Mouse (Mus musculus): ENCODE data around the gene Rpl7a. TPM values are rescaled to one million over a fixed set of nuclear protein-coding genes. Genes with fewer than 3 reads are reported as not detected.

Rpl7a gene
- total and polyA plus RNA-seq, 2 experiments from 2014 or later, result 467 to 1,008 TPM

DNA sequence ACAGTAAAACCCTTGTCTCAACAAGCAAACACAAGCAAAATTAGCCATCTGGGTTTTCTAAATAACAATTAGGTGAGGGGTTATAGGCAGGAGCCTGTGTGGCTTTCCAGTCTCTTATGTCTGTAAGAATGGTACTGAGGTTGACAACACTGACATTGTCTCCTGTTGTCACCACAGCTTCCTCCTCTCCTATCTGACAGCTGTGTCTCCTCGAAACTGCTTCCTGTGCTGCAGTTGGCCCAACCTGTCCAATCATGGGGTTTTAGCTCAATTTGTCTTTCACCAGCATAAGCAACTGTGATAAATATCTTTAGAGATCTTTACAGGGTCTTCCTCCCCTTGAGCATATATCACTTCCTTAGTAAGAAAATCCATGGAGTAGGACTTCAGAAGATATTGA lies 25.9 kb downstream of the Rpl7a start:
- H3K9ac ChIP-seq (replicated peaks; ENCODE audit: low read length), result no peak overlapping the region
- no peak for TF ChIP-seq CTCF (IDR thresholded peaks at IDR 0.05; ENCODE audit: low read depth)
- WGBS, result 68% methylated on average over 1 of the region's 1 CpGs
- H3K9me3 ChIP-seq (ENCODE audit: low read length), result no peaks in the 10 kb centered on the region
- no peaks in the 10 kb centered on the region for H3K27me3 ChIP-seq (ENCODE audit: insufficient read depth, low read length)
- ATAC-seq (no peak), DNase-seq (ENCODE audit: low spot score) (no peak)
- H3K27ac ChIP-seq, result no peak overlapping the region
- H3K4me1 ChIP-seq (ENCODE audit: insufficient read depth, low read length), result peaks cover 8% of the 10 kb centered on the region; the same call in 1 of the 2 replicates
- H3K4me2 ChIP-seq (ENCODE audit: low read depth, low read length), result no peak overlapping the region
- no peaks in the 10 kb centered on the region for H3K36me3 ChIP-seq (ENCODE audit: insufficient read depth, low read length)
- H3K4me3 ChIP-seq (ENCODE audit: low read length), result no peak overlapping the region

- H3K9ac ChIP-seq (replicated peaks; ENCODE audit: low read length), result no peak overlapping the region
- no peak overlapping the region for H3K4me2 ChIP-seq (ENCODE audit: low read depth, low read length)
- no peaks in the 10 kb centered on the region for H3K4me1 ChIP-seq (ENCODE audit: insufficient read depth, low read length)
- 47% methylated on average over 5 of the region's 5 CpGs for WGBS
- no peaks in the 10 kb centered on the region for H3K9me3 ChIP-seq (ENCODE audit: low read length)
- no peak for DNase-seq (ENCODE audit: low spot score)
- TF ChIP-seq CTCF (IDR thresholded peaks at IDR 0.05; ENCODE audit: low read depth), result no peak
- no peak overlapping the region for H3K27ac ChIP-seq
- H3K4me3 ChIP-seq (ENCODE audit: low read length), result no peak overlapping the region
- H3K36me3 ChIP-seq (ENCODE audit: insufficient read depth, low read length), result no peaks in the 10 kb centered on the region
- no peak for ATAC-seq
- no peaks in the 10 kb centered on the region for H3K27me3 ChIP-seq (ENCODE audit: insufficient read depth, low read length)
Observed at GRCm38 (mm10) chr2:26941539-26941938, 31.0 kb downstream of the Rpl7a start.

DNA sequence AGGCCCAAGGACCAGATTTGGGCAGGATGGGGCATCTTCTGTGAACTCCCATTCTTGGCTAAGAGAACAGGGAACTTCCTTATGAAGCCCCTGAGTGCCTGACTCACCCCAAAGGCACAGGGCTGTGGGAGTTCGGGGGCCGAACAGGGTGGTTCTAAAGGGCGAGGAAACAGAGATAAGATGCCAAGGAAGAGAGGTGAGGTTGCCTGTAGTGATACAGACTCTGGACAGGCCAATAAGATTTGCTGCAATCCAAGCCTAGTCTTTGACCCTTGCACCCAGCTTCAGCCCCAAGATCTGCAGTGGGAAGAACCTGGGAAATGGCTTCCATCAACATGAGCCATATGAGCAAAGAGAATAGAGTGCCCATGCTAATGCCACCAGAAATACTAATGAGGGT lies 32.7 kb downstream of the Rpl7a start:
- H3K36me3 ChIP-seq (ENCODE audit: insufficient read depth, low read length), result no peaks in the 10 kb centered on the region
- WGBS, result 88% methylated on average over 3 of the region's 3 CpGs

GRCm38 (mm10) chr2:26950411-26950810 lies 39.8 kb downstream of the Rpl7a start:
- WGBS, result 92% methylated on average over 2 of the region's 2 CpGs
- peaks cover 23% of the 10 kb centered on the region; the same call in 1 of the 2 replicates for H3K36me3 ChIP-seq (ENCODE audit: insufficient read depth, low read length)

More for the DNA sequence above, 32.7 kb downstream of the Rpl7a start:
- Histone ChIP-seq H3K27ac (no peak overlapping the region), H3K9me3 (ENCODE audit: low read length) (no peaks in the 10 kb centered on the region), H3K4me3 (ENCODE audit: low read length) (no peak overlapping the region), H3K4me2 (ENCODE audit: low read depth, low read length) (no peak overlapping the region), H3K4me1 (ENCODE audit: insufficient read depth, low read length) (no peaks in the 10 kb centered on the region), H3K27me3 (ENCODE audit: insufficient read depth, low read length) (no peaks in the 10 kb centered on the region), H3K9ac (replicated peaks; ENCODE audit: low read length) (no peak overlapping the region)
- TF ChIP-seq CTCF (IDR thresholded peaks at IDR 0.05; ENCODE audit: low read depth), result no peak
- ATAC-seq (no peak), DNase-seq (ENCODE audit: low spot score) (no peak)

GRCm38 (mm10) chr2:26951346-26951905 lies 40.9 kb downstream of the Rpl7a start:
- WGBS, result 79% methylated on average over 8 of the region's 8 CpGs
- H3K4me2 ChIP-seq (ENCODE audit: low read depth, low read length), result no peak overlapping the region

More at GRCm38 (mm10) chr2:26950411-26950810, 39.8 kb downstream of the Rpl7a start:
- H3K27ac ChIP-seq, result no peak overlapping the region
- H3K27me3 ChIP-seq (ENCODE audit: insufficient read depth, low read length), result no peaks in the 10 kb centered on the region
- ATAC-seq (no peak), DNase-seq (ENCODE audit: low spot score) (no peak)
- no peak overlapping the region for H3K4me3 ChIP-seq (ENCODE audit: low read length)
- H3K9ac ChIP-seq (replicated peaks; ENCODE audit: low read length), result no peak overlapping the region
- no peak for TF ChIP-seq CTCF (IDR thresholded peaks at IDR 0.05; ENCODE audit: low read depth)
- H3K9me3 ChIP-seq (ENCODE audit: low read length), result no peaks in the 10 kb centered on the region
- no peaks in the 10 kb centered on the region for H3K4me1 ChIP-seq (ENCODE audit: insufficient read depth, low read length)
- no peak overlapping the region for H3K4me2 ChIP-seq (ENCODE audit: low read depth, low read length)

GRCm38 (mm10) chr2:26952193-26952592 lies 41.6 kb downstream of the Rpl7a start:
- H3K36me3 ChIP-seq (ENCODE audit: insufficient read depth, low read length), result peaks cover 41% of the 10 kb centered on the region
- 94% methylated on average over 4 of the region's 4 CpGs for WGBS

More at GRCm38 (mm10) chr2:26951346-26951905, 40.9 kb downstream of the Rpl7a start:
- no peak overlapping the region for H3K27ac ChIP-seq
- H3K9ac ChIP-seq (replicated peaks; ENCODE audit: low read length), result no peak overlapping the region
- DNase-seq (ENCODE audit: low spot score), result no peak
- no peak for ATAC-seq
- H3K27me3 ChIP-seq (ENCODE audit: insufficient read depth, low read length), result no peaks in the 10 kb centered on the region
- no peak for TF ChIP-seq CTCF (IDR thresholded peaks at IDR 0.05; ENCODE audit: low read depth)
- no peak overlapping the region for H3K4me3 ChIP-seq (ENCODE audit: low read length)
- no peaks in the 10 kb centered on the region for H3K4me1 ChIP-seq (ENCODE audit: insufficient read depth, low read length)
- H3K36me3 ChIP-seq (ENCODE audit: insufficient read depth, low read length), result peaks cover 34% of the 10 kb centered on the region; the same call in 1 of the 2 replicates
- no peaks in the 10 kb centered on the region for H3K9me3 ChIP-seq (ENCODE audit: low read length)

GRCm38 (mm10) chr2:26952866-26953265 lies 42.3 kb downstream of the Rpl7a start:
- no peak overlapping the region for H3K27ac ChIP-seq
- H3K4me3 ChIP-seq (ENCODE audit: low read length), result no peak overlapping the region
- no peak for ATAC-seq
- H3K4me1 ChIP-seq (ENCODE audit: insufficient read depth, low read length), result no peaks in the 10 kb centered on the region
- H3K9me3 ChIP-seq (ENCODE audit: low read length), result no peaks in the 10 kb centered on the region
- WGBS, result 91% methylated on average over 8 of the region's 8 CpGs
- no peak overlapping the region for H3K4me2 ChIP-seq (ENCODE audit: low read depth, low read length)
- no peaks in the 10 kb centered on the region for H3K27me3 ChIP-seq (ENCODE audit: insufficient read depth, low read length)
- DNase-seq (ENCODE audit: low spot score), result no peak
- no peak for TF ChIP-seq CTCF (IDR thresholded peaks at IDR 0.05; ENCODE audit: low read depth)
- H3K9ac ChIP-seq (replicated peaks; ENCODE audit: low read length), result no peak overlapping the region
- H3K36me3 ChIP-seq (ENCODE audit: insufficient read depth, low read length), result peaks cover 48% of the 10 kb centered on the region

More at GRCm38 (mm10) chr2:26952193-26952592, 41.6 kb downstream of the Rpl7a start:
- Histone ChIP-seq H3K4me2 (ENCODE audit: low read depth, low read length) (no peak overlapping the region), H3K27ac (no peak overlapping the region), H3K4me3 (ENCODE audit: low read length) (no peak overlapping the region), H3K27me3 (ENCODE audit: insufficient read depth, low read length) (no peaks in the 10 kb centered on the region), H3K9me3 (ENCODE audit: low read length) (no peaks in the 10 kb centered on the region), H3K9ac (replicated peaks; ENCODE audit: low read length) (no peak overlapping the region), H3K4me1 (ENCODE audit: insufficient read depth, low read length) (no peaks in the 10 kb centered on the region)
- no peak for TF ChIP-seq CTCF (IDR thresholded peaks at IDR 0.05; ENCODE audit: low read depth)
- ATAC-seq, result no peak
- no peak for DNase-seq (ENCODE audit: low spot score)

Measured in hindbrain, postnatal 0 days (tissue).